Mouse (Mus musculus) heart, embryonic 10.5 days (tissue): ENCODE data around the gene C1s1. TPM values are rescaled to one million over a fixed set of nuclear protein-coding genes. Genes with fewer than 3 reads are reported as not detected.
"Not testable (repeated sequence)": the region's sequence is repeated elsewhere in the genome, so short reads cannot be mapped to it uniquely, and the experiment has no call there.

Experiments used
- DNase-seq: peaks from one replicate; pipeline ENCODE4 v3.0.0-alpha.2; 2017; ENCODE audit warnings: low spot score
- H3K27ac ChIP-seq: fragments of 300-500 bp; sonication (generic); 2 replicates; pipeline ENCODE4 v1.5.1; 2016; ENCODE audit warnings: mild to moderate bottlenecking
- H3K27me3 ChIP-seq: fragments of 300-500 bp; sonication (generic); 2 replicates; pipeline ENCODE4 v1.6.1; 2016; ENCODE audit warnings: mild to moderate bottlenecking; ENCODE audit not compliant: poor library complexity, insufficient read depth, severe bottlenecking
- H3K36me3 ChIP-seq: fragments of 300-500 bp; sonication (generic); 2 replicates; pipeline ENCODE4 v1.6.1; 2016; ENCODE audit warnings: mild to moderate bottlenecking, moderate library complexity
- H3K4me1 ChIP-seq: fragments of 300-500 bp; sonication (generic); 2 replicates; pipeline ENCODE4 v1.6.1; 2016; ENCODE audit warnings: mild to moderate bottlenecking
- H3K4me3 ChIP-seq: fragments of 300-500 bp; sonication (generic); 2 replicates; pipeline ENCODE4 v1.5.1; 2016; ENCODE audit warnings: mild to moderate bottlenecking, moderate library complexity
- H3K9me3 ChIP-seq: fragments of 300-500 bp; sonication (generic); 2 replicates; pipeline ENCODE4 v1.6.1; 2016; ENCODE audit warnings: mild to moderate bottlenecking, moderate library complexity
- WGBS: fragments of 180-500 bp; shearing (Covaris S2); methylation state at CpG from one replicate; pipeline ENCODE4 v1.1.7; 2016; 5-methylcytosine and 5-hydroxymethylcytosine counted together
- polyA plus RNA-seq: library from polyadenylated mRNA; unstranded; fragments of >200 nt; fragmentation: Nextera tagmentation; extraction: Ambion mirVana; gene quantifications from 2 replicates; pipeline ENCODE4 v1.2.1, GENCODE M21; 2016

C1s1 gene
- polyA plus RNA-seq, 1 experiment from 2014 or later = 2.2 TPM

DNA sequence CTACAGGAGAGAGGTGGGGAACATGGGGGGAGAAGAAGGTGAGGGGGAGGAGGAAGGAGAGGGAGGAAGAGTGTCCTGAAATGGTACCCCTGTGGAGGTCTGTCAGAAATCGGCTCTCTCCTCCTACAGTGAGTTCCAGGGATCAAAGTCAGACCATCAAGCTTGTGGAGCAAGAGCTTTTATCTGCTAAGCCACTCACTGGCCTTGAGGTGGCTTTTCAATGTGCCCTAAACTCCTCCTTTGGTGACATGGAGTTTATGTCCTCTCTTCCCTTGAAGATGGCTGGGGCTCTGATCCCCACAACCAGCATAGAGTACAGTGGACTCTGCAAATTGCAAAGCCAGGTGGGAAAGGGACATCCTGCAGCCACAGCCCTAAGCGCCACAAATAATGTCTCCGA, 5.8 kb upstream of the C1s1 start:
- 84% methylated on average over 2 of the region's 3 CpGs for WGBS
- H3K36me3 ChIP-seq, H3K27me3 ChIP-seq, H3K4me3 ChIP-seq, DNase-seq, H3K27ac ChIP-seq, H3K4me1 ChIP-seq, H3K9me3 ChIP-seq: not testable (repeated sequence)

DNA sequence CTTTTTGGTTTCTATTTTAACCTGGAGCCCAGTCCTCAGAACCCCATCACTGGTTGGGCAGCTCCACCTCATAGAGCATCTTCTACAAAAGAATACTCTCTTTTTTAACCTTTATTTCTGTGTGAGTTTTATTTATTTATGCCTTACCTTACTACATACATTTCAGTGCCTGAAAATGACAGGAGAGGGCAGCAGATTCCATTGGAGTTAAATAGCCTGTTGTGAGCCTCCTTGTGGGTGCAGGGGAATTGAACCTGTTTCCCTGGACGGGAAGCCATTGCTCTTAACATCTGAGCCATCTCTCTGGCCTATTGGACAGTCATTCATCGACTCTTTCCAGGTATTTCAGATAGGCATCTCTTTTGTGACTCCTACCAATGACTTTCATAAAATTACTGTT, 3.3 kb upstream of the C1s1 start:
- Histone ChIP-seq H3K27me3 (no peaks in the 10 kb centered on the region), H3K9me3 (0 out of 2 replicates have a peak, but pooled peaks cover 3% of the 10 kb centered on the region), H3K27ac (no peak overlapping the region), H3K36me3 (no peaks in the 10 kb centered on the region), H3K4me3 (no peak overlapping the region), H3K4me1 (no peaks in the 10 kb centered on the region)
- peak; percentile 36 for DNase-seq
- 72% methylated on average over 2 of the region's 2 CpGs for WGBS

- Histone ChIP-seq H3K27me3 (no peaks in the 10 kb centered on the region), H3K4me3 (no peak overlapping the region), H3K9me3 (no peaks in the 10 kb centered on the region), H3K27ac (no peak overlapping the region), H3K4me1 (no peaks in the 10 kb centered on the region), H3K36me3 (no peaks in the 10 kb centered on the region)
- 81% methylated on average over 5 of the region's 6 CpGs for WGBS
- peak; percentile 71 for DNase-seq
Observed at GRCm38 (mm10) chr6:124544466-124544865, 2.3 kb upstream of the C1s1 start.

GRCm38 (mm10) chr6:124541176-124541575, 983 bp downstream of the C1s1 start:
- not testable (repeated sequence) for H3K27ac ChIP-seq, H3K36me3 ChIP-seq, H3K9me3 ChIP-seq, H3K4me1 ChIP-seq, H3K27me3 ChIP-seq, H3K4me3 ChIP-seq, DNase-seq
- WGBS = 74% methylated on average over 2 of the region's 2 CpGs

DNA sequence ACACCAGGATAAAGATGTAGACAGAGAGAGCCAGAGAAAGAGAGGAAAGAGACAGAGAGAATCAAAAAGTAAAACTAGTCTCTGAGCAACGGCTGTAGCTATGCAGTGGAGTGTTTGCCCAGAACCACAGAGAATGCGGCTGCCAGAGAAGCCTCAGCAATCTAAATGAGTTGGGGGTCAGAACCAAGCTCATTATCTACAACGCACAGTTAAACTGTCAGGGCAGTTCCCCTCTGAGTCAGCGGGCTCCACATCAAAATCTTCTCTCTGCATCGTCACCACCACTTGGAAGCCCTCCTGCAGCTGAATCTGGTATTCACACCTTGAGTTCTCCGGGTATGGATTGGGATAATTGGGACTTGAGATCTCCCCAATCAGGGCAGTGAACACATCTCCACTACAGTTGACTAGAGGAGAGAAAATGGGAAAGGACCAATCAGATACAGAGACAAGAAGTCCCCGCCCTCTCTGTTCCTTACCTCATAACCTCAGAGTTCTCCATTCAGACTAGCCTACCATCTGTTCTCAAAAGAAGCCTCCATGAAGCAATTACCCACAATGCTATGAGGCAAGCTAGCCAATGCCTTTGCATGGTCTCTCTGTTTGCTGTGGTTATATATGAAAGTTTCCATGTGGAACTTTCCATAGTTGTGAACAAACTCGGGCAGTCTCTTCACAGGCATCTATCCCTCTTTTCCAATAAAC, 5.9 kb downstream of the C1s1 start:
- H3K9me3 ChIP-seq, H3K27me3 ChIP-seq, H3K4me1 ChIP-seq, H3K4me3 ChIP-seq, DNase-seq, H3K36me3 ChIP-seq, H3K27ac ChIP-seq: not testable (repeated sequence)
- WGBS = 67% methylated on average over 8 of the region's 8 CpGs

- Histone ChIP-seq H3K36me3 (no peaks in the 10 kb centered on the region), H3K9me3 (no peaks in the 10 kb centered on the region), H3K4me1 (no peaks in the 10 kb centered on the region), H3K4me3 (no peak overlapping the region), H3K27ac (no peak overlapping the region), H3K27me3 (no peaks in the 10 kb centered on the region)
- DNase-seq = no peak
- WGBS = 72% methylated on average over 8 of the region's 8 CpGs
Observed at GRCm38 (mm10) chr6:124531077-124531476, 11.1 kb downstream of the C1s1 start.

- H3K36me3 ChIP-seq = no peaks in the 10 kb centered on the region
- 71% methylated on average over 3 of the region's 3 CpGs for WGBS
- H3K27me3 ChIP-seq = no peaks in the 10 kb centered on the region
- no peaks in the 10 kb centered on the region for H3K4me1 ChIP-seq
- no peak overlapping the region for H3K4me3 ChIP-seq
- no peak overlapping the region for H3K27ac ChIP-seq
- no peak for DNase-seq
- H3K9me3 ChIP-seq = no peaks in the 10 kb centered on the region
Observed at GRCm38 (mm10) chr6:124527881-124528280, 14.3 kb downstream of the C1s1 start.

GRCm38 (mm10) chr6:124522082-124522481, 20.1 kb downstream of the C1s1 start:
- H3K9me3 ChIP-seq, H3K36me3 ChIP-seq, H3K27me3 ChIP-seq, DNase-seq, H3K4me1 ChIP-seq, H3K27ac ChIP-seq, H3K4me3 ChIP-seq: not testable (repeated sequence)
- 67% methylated on average over 7 of the region's 7 CpGs for WGBS

DNA sequence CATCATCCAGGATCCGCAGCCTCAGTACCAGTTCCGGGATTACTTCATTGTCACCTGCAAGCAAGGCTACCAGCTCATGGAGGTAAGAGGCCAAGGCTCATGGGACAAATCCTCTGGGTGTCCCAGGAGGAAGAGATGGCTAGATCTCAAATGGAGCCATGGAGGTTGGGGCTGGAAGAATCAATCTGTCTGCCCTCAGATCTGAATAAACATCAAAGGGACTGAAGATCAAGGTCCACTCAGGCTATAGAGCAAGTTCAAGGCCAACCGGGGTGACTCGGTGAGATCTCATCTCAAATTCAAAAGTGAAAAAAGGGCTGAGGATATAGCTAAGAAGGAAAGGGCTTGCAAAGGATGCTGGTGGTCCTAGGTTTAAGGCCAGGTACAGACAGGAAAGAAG, 24.4 kb downstream of the C1s1 start:
- H3K4me3 ChIP-seq, H3K27me3 ChIP-seq, DNase-seq, H3K4me1 ChIP-seq, H3K27ac ChIP-seq, H3K9me3 ChIP-seq, H3K36me3 ChIP-seq: not testable (repeated sequence)
- 89% methylated on average over 4 of the region's 4 CpGs for WGBS

- DNase-seq = no peak
- 8% methylated on average over 6 of the region's 6 CpGs for WGBS
- Histone ChIP-seq H3K9me3 (no peaks in the 10 kb centered on the region), H3K4me1 (no peaks in the 10 kb centered on the region), H3K27me3 (no peaks in the 10 kb centered on the region), H3K4me3 (peak within 1 kb of the TSS; percentile 31), H3K36me3 (no peaks in the 10 kb centered on the region), H3K27ac (no peak within 1 kb of the TSS)
Observed at GRCm38 (mm10) chr6:124512355-124512836, 29.8 kb downstream of the C1s1 start, which contains the start of gene C1ra. TSS of gene C1ra (plus strand) at chr6:124512405.

GRCm38 (mm10) chr6:124511936-124512335, 30.2 kb downstream of the C1s1 start:
- Histone ChIP-seq H3K9me3 (no peaks in the 10 kb centered on the region), H3K36me3 (no peaks in the 10 kb centered on the region), H3K27ac (no peak overlapping the region), H3K4me1 (no peaks in the 10 kb centered on the region), H3K27me3 (no peaks in the 10 kb centered on the region), H3K4me3 (no peak overlapping the region)
- DNase-seq = no peak
- WGBS = 56% methylated on average over 6 of the region's 6 CpGs

DNA sequence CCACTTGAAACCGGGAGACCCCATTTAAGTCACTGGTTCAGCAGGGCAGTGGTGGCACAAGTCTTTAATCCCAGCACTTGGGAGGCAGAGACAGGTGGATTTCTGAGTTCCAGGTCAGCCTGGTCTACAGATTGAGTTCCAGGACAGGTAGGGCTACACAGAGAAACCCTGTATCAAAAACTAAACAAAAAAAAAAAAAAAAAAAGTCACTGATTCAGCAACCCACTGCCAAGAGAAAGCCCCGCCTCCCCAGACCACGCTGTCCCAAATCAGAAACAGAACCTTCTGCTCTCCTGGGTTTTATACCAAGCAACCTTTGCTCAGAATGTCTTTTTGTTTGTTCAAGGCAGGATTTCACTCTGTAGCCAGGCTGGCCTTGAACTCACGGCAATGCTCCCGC, 33.0 kb downstream of the C1s1 start:
- H3K9me3 ChIP-seq, H3K4me1 ChIP-seq, H3K27me3 ChIP-seq, DNase-seq, H3K36me3 ChIP-seq, H3K27ac ChIP-seq, H3K4me3 ChIP-seq: not testable (repeated sequence)
- WGBS = 78% methylated on average over 5 of the region's 5 CpGs

DNA sequence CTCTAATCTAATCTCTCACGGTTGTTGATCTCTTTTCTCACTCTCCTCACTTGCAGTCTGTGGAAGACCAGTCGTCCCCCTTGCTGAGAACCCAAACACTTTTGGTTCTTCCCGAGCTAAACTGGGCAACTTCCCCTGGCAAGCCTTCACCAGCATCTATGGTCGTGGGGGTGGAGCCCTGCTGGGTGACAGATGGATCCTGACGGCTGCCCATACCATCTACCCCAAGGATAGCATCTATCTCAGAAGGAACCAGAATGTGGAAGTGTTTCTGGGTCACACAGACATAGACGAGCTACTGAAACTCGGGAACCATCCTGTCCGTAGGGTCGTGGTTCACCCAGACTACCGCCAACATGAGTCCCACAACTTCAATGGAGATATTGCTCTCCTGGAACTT, 33.9 kb downstream of the C1s1 start:
- no peak for DNase-seq
- H3K36me3 ChIP-seq = no peaks in the 10 kb centered on the region
- no peaks in the 10 kb centered on the region for H3K27me3 ChIP-seq
- H3K9me3 ChIP-seq = no peaks in the 10 kb centered on the region
- no peak overlapping the region for H3K4me3 ChIP-seq
- H3K4me1 ChIP-seq = no peaks in the 10 kb centered on the region
- 55% methylated on average over 10 of the region's 10 CpGs for WGBS
- no peak overlapping the region for H3K27ac ChIP-seq

DNA sequence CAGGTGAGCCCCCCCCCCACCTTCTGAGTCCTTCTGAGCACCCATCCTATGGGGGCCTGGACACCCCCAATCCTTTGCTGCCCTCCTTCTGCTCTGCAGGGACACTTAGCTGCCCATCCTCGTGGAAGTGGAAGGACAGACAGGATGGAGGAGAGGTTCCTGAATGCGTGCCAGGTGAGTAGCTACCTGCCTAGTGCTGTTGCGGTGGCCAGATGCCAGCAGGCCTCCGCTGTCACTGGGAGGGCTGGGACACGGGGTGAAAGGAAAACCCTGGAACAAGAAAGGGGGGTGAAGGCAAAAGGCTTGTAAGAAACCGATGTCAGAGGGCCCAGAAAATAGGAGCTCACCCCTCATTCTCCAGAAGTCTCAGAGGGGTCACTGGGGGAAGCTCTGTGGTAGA, 35.2 kb downstream of the C1s1 start:
- no peaks in the 10 kb centered on the region for H3K4me1 ChIP-seq
- no peak for DNase-seq
- WGBS = 85% methylated on average over 6 of the region's 6 CpGs

More for the DNA sequence above, 35.2 kb downstream of the C1s1 start:
- Histone ChIP-seq H3K9me3 (no peaks in the 10 kb centered on the region), H3K36me3 (no peaks in the 10 kb centered on the region), H3K27me3 (no peaks in the 10 kb centered on the region), H3K27ac (no peak overlapping the region), H3K4me3 (no peak overlapping the region)
